Mouse (Mus musculus): Measurements from ENCODE around the gene Dmrta2.

Dmrta2 gene

DNA sequence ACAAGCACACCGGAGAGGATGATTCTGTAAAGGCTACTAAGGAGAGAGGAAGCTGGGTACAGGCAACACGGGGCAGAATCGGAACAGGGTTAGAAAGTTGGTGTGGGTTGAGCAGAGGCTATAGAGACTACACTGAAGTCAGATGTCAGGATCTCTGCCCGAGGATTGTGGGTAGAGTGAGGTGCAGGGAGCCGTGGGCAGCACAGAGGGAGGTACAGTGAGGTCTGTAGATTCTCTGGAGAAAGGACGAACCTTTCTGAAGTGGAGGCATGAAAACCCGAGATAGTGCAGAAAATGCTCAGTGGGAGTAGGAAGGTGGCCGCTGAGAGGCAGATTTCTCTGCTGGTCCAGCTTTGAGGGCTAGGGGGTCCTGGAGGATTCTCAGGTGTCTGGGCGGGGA is 8.4 kb downstream of the Dmrta2 start:
- ChIA-PET POLR2A (interaction anchor here in 1 of 4 experiments (1.0 kb wide), 1 partner anchor 11 kb away, joined by 3 read pairs; no protein-coding TSS in a partner anchor), CTCF (interaction anchor here in 1 of 4 experiments (0.8 kb wide), 1 partner anchor 352 kb away, joined by 6 read pairs; no protein-coding TSS in a partner anchor)

DNA sequence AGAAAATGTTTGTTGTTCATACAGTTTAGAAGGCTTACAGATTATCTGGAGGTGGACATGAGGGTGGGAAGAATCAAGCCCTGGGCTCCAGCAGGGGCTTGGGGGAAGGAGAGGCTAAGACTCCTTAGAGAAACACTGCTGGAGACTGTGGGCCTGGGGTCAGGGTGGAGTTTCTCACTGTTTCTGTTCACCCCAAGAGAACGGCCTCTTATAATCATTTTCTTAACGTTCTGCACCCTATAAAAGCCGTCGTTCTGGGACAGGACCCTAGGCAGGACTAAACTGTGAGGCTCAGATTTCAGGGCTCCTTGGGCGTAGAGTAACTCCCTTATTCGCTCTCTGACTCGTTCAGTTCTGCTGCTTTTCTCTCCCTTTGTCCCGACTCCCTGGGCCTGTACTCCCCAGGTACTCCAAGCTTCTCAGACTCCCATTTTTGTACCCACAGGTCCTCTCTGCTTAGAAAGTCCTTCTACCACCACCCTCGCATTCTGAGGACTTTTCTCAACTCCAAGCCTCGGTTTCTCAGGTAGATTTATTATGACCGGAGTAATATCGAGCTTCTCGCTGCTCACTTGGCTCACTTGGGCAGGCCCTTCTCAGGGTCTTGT is 9.0 kb downstream of the Dmrta2 start:
- ChIA-PET CTCF (interaction anchor here in 1 of 4 experiments (1.0 kb wide), 1 partner anchor 32 kb away, joined by 3 read pairs; no protein-coding TSS in a partner anchor), POLR2A (no interaction called here)

DNA sequence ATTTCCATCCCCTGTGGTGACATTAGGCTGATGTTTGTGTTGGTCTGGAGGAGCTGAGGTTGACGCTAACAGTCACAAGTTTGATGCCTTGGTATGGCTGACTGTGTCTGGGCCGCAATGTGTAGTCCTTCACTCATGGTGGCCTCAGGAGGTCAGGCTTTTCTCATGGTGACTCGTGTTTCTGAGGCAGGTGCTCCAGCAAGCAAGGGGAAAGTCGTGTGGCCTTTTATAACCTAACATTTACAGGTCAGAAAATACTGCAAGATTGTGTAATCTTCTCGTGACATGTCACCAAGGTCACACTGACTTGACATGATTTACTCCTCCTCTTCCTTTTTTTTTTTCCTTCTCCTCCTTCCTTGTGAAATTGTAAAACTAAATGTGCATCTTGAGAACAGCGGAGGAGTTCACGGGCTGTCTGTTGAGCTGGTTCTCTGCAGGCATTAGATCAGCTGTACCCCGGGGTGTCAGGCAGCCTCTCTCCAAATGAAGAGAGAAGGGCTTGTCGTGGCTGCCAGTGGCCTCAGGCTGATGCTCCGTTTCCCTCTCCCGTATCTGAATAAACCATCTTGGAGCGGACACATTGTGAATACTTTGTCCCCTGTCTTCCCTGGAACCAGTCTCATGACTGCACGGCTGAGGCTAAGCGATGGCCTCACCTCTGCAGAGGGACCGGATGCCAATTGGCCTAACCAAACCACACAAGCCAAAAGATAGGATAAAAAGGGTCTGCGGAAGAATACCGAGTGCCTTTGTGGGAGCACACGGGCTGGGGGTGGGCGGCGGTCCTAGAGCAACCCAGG is 9.9 kb downstream of the Dmrta2 start:
- CTCF ChIA-PET: interaction anchor here in 2 of 4 experiments (1.0 to 1.7 kb wide), 2 partner anchors 31 to 35 kb away, joined by 3 to 5 read pairs; no protein-coding TSS in a partner anchor
- POLR2A ChIA-PET: interaction anchor here in 1 of 4 experiments (0.6 kb wide), 1 partner anchor 11 kb away, joined by 3 read pairs; no protein-coding TSS in a partner anchor

DNA sequence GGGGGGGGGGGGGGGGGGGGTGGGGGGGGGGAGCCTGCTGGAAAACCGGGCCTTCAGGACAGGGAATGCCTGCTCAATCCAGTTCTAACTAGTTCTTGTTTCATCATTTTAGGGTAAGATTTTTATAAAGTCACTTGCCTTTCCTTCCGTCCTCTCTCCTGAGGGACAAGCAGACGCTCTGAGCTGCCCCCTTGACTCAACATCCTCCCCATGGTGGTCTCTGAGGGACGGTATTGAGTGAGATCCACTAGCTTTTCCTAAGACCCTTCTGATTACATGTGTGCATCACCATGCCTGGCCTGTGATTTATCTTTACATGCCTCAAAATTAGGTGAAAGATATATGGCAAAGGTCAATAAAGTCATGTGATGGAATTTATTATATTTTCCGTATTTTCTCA is 10.6 kb downstream of the Dmrta2 start:
- ChIA-PET CTCF (interaction anchor here in 2 of 4 experiments (1.3 to 1.7 kb wide), 3 partner anchors 31 to 34 kb away, joined by 5 to 7 read pairs (median 7); no protein-coding TSS in a partner anchor), POLR2A (no interaction called here)

DNA sequence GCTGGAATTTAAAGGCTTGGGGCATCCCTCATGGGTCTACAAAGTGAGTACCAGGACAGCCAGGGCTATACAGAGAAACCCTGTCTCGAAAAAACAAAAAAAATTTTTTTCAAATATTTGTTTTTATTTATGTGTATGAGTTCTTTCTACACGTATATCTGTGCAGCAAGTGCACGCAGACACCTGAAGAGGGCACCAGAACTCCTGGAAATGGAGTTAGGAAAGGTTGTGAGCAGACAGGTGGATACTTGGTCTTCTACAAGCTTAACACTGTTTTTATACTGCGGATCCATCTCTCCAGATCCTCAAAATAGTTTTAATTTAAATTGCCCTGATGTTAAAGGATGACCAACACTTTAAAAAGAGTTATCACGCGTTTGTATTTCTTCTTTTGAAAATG is 11.4 kb downstream of the Dmrta2 start:
- ChIA-PET CTCF (interaction anchor here in 3 of 4 experiments (0.6 to 1.7 kb wide), 5 partner anchors 9 to 34 kb away, joined by 3 to 7 read pairs (median 5); no protein-coding TSS in a partner anchor), POLR2A (interaction anchor here in 1 of 4 experiments (0.6 to 0.9 kb wide), 4 partner anchors 28 to 394 kb away, joined by 3 read pairs; no protein-coding TSS in a partner anchor)

DNA sequence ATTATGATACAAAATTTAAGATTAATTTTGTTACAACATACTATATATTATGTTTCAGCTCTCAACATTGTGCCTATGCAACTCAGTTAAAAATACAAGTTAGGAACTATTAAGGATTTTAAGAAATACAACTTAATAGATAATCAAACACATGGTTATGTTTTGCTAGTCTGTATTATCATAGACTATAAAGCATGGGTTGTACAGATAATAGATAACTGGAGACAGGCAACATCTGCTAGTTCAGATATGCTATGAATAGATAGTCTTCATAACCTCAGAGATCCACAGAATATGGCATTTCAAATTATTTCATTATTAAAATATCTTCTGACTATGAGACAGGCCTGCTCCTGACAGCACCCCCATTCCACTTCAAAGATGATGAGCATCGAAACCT is 28.2 kb downstream of the Dmrta2 start:
- POLR2A ChIA-PET: interaction anchor here in 1 of 4 experiments (0.5 kb wide), 1 partner anchor 82 kb away, joined by 3 read pairs; no protein-coding TSS in a partner anchor
- CTCF ChIA-PET: no interaction called here

DNA sequence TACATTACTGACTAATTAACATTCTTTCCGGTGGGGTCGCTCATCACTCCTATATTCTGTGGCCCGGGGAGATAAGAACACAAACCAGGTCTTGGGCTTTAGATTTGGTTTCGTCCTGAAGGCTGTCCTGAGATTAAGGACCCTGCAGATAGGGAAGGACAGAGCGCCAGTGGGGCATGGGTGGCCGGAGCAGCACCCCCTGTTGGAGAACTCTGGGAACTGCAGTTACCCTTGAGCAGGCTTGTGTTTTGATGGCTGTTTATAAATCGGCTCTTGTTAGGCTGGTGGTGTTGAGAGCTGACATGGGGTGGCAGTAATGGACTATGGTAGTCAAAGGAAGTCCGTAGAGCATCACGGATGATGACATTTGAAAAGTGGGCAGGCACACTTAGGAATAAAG is 41.3 kb downstream of the Dmrta2 start:
- CTCF ChIA-PET: interaction anchor here (0.5 to 2.0 kb wide), 21 partner anchors 15 to 1387 kb away, joined by 3 to 8 read pairs (median 3); no protein-coding TSS in a partner anchor

DNA sequence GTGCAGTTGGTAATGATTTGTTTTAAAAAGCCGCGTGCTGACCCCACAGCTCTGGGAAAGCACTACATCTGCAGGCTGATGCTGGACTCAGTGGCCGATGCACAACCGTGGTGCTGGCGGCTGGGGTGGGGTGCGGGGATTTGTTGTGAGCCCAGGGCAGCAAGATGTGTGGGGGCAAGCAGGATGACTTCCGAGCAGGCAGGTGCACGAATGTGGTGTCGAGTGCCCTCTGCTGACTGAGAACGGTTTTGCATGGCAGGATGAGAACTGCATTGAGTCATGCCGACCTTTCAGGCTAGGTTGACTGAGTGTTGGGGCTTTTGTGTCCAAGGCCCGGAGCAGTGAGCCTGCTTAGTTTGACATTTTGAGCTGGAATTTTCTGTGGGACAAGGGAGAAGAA is 42.4 kb downstream of the Dmrta2 start:
- ChIA-PET POLR2A (interaction anchor here in 1 of 4 experiments (0.7 to 1.2 kb wide), 3 partner anchors 18 to 40 kb away, joined by 3 read pairs; no protein-coding TSS in a partner anchor), CTCF (interaction anchor here in 3 of 4 experiments (0.6 to 2.0 kb wide), 18 partner anchors 19 to 1310 kb away, joined by 3 to 8 read pairs (median 3); no protein-coding TSS in a partner anchor)

More for the DNA sequence above, 41.3 kb downstream of the Dmrta2 start:
- POLR2A ChIA-PET: interaction anchor here in 3 of 4 experiments (0.6 to 1.0 kb wide), 5 partner anchors 10 to 579 kb away, joined by 3 read pairs; no protein-coding TSS in a partner anchor

DNA sequence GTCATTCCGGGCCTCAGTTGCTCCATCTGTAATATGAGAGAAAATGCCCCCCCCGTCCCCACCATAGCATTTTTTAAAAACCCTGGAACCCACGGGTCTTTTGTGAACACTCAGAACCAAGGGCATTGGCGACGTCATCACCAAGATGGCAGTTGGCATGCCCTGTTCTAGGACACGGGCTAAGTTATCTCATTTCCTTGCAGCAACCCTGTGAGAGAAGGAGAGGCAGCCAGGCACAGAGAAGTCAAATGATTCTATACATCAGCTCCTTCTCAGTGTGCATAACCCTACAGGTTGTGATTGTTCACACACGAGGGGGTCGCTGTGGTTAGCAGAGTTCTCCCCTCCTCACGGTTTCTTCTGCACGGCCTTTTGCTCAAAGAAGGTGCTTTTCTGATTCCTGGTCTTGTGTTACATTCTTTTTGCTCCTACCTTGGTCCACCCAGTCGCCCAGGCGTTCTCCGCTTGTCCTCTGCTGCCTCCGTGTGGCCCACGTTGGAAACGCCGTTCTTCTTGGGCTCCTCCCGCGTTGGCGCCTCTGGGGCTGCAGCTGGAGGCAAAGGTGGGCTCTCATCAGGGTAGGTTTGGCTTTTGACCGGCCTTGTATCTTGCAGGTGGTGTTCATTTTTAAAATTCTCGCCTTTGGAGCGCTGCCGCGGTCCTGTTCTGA is 44.2 kb downstream of the Dmrta2 start:
- POLR2A ChIA-PET: interaction anchor here in 2 of 4 experiments (0.8 to 1.2 kb wide), 5 partner anchors 13 to 364 kb away, joined by 3 to 4 read pairs (median 3); no protein-coding TSS in a partner anchor
- CTCF ChIA-PET: interaction anchor here (0.5 to 2.7 kb wide), 16 partner anchors 14 to 588 kb away, joined by 3 to 14 read pairs (median 3); no protein-coding TSS in a partner anchor

DNA sequence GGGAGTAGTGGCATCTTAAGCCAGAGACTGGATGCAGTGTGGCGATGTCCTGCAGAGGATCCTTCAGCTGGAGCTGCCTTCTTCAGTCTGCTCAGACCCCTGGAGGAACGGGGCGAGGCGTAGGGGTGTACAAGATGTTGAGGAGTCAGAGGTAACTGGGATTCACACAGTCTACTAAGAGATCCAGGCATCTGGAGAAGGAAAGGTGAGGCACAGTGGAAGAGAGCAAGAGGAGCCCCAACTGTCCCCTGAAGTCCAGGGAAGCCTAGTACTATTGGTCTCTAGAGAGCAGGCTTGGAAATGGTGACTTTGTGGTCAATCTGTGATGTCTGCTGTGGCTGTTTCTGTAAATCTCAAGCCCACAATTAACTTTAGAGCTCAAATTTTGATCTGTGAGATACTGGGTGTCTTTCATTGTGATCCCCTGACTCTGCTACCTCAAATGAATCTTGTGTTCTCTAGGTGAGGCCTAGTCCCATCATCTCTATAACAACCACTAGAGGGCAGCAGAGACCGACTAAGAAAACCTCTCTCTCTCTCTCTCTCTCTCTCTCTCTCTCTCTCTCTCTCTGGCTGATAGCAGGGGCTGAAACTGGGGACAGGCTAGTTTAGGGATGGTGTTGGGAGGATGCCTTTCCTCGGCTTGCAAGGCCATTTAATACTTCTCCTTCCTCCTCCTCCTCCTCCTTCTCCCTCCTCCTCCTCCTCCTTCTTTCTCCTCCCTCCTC is 50.8 kb downstream of the Dmrta2 start:
- ChIA-PET POLR2A (interaction anchor here in 1 of 4 experiments (0.8 kb wide), 1 partner anchor 94 kb away, joined by 5 read pairs; no protein-coding TSS in a partner anchor), CTCF (interaction anchor here in 2 of 4 experiments (0.6 to 1.2 kb wide), 3 partner anchors 10 to 82 kb away, joined by 3 read pairs; no protein-coding TSS in a partner anchor)

DNA sequence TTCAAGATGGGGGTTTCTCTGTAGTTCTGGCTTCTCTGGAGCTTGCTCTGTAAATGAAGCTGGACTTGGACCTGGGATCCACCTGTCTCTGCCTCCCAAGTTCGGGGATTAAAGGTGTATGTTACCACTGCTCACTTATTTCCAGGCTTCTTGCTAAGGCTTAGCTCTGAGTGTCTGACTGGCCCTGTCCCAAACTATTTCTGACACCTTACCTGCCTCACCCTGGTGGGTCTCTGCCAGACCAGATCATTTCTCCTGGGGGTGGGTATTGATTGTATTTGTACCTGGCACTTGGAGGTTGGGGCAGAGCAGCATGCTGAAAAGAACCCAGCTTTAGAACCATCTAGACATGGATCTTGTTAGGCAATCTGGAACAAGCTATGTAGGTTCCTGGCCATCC is 51.6 kb downstream of the Dmrta2 start:
- ChIA-PET POLR2A (interaction anchor here in 1 of 4 experiments (0.8 kb wide), 1 partner anchor 94 kb away, joined by 5 read pairs; no protein-coding TSS in a partner anchor), CTCF (interaction anchor here in 3 of 4 experiments (0.6 to 1.2 kb wide), 6 partner anchors 9 to 1658 kb away, joined by 3 to 6 read pairs (median 4); no protein-coding TSS in a partner anchor)
